Mouse (Mus musculus): Measurements from ENCODE around the gene Chst3.
A peak's percentile ranks its signal among the peaks of the same experiment; 100 is the strongest.
"Not testable (repeated sequence)": the region's sequence is repeated elsewhere in the genome, so short reads cannot be mapped to it uniquely, and the experiment has no call there.

The Chst3 gene

DNA sequence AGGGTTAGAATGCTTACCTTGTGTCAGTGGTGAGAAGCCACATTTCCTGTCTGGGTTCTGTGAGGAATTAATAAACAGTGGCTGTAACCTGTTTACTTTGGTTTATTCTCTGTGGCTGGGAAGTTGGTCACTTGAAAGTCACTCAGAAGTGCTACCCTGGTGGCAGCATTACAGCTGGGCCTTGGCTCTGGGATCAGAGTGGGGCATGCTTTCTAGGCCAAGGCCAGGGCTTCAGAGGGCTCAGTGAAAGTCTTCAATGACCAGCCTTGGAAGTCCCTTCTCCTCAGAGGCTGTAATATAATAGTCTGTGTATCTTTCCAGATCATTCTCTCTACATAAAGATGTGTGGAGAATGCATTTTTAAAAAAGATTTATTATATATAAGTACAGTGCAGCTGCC is 63.0 kb downstream of the Chst3 start:
- DNase-seq (ENCODE audit: low spot score), result no peak

DNA sequence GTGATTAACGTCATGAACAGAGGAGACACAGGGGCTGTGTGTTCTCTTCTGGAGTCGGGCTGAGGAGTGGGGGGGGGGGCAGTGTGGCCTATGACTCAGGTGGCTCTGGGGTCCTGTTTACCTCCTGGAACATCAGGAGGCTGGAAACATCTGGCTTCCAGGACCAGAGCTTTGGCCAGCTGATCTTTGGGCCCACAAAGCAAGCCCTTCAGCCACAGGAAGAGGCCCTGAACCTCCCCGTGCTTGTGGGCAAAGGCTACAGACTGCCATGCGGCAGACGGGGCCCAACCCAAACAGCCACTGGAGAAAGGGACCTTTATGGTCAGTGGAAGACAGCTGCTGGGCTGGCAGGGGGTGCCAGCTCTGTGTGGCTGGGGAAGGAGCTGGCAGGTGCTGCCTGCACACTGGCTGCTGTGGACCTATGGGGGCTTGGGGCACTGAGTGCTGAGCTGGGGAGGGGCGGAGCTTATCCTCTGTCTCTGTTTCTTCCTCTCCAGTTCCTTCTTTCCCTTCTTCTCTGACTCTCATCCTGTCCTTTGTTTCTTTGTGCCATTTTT is 67.9 kb downstream of the Chst3 start:
- DNase-seq (ENCODE audit: low spot score), result no peak

DNA sequence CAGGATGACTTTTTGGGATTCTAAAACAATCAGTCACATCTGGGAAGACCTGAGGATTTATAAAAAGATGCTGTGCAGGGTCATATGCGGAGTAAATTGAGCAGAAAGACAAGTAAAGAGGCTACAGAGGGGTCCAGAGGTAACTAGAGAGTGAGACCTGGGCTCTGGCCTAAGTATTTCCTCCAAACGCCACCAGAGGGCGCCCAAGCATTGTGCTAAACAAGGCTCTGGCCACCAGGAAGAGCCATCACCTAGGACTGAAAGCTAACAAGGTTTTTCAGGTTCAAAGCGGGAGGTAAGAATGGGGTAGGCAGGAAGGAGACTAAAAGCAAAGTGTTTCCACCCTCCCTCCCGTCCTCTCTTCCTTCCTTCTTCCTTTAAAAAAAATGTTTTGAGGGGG is 71.0 kb downstream of the Chst3 start:
- peak; percentile 80 for DNase-seq (ENCODE audit: low spot score)

DNA sequence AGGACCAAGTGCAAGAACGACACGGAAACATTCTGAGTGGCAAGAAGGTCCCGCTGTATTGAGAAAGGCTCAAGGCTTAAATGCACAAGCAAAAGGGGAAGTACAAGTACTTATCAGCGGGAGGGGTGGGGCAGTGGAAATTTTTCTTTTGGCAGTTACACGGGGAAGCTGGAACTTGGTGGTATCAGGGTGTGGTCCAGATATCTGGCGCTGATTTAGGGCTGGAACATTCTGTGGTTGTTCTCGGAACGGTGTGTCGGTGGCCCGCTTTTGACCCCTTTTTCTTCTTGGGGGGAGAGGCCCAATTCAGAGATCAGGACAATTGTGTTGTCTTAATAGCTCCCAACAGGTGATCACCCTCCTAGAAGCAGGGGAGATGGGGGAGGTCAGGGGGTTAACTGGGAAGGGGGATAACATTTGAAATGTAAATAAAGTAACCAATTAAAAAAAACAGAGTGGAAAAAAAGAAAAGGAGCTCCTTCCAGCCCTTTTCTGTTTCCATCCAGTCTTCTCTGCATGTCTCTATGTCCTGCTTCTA is 71.5 kb downstream of the Chst3 start:
- not testable (repeated sequence) for DNase-seq (ENCODE audit: low spot score)

DNA sequence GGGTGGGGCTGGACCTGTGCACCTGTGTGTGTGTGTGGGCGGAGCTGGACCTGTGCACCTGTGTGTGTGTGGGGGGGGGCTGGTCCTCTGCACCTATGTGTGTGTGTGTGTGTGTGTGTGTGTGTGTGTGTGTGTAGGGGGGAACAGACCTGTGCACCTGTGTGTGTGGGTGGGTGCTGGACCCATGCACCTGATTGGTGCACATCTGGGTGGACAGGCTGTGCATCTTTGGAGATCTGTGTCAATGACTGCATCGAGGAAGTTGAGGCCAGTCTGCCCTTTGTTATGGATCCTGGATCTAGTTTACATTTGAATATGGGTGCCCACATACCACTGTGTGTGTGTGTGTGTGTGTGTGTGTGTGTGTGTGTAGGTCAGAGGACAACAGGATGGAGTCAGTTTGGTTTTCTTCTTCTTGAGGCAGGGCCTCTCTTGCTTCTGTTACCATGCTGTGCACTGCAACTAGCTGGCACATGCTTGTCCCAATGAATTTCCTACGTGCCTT is 77.4 kb downstream of the Chst3 start:
- no peak for DNase-seq (ENCODE audit: low spot score)

DNA sequence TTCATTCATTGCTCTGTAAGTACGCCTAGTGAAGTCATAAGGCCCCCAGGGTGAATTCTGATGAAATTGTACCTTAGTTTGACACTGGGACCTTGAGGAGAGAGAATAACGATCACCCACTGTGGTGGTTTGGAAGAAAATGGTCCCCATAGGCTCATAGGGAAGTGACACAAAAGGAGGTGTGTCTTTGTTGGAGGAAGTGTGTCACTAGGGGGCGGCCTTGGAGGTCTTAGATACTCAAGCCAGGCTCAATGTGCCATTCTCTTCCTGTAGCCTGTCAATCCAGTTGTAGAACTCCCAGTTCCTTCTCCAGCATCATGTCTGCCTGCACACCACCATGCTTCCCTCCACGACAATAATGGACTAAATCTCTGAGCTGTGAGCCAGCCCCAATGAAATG is 78.3 kb downstream of the Chst3 start:
- no peak for DNase-seq (ENCODE audit: low spot score)

DNA sequence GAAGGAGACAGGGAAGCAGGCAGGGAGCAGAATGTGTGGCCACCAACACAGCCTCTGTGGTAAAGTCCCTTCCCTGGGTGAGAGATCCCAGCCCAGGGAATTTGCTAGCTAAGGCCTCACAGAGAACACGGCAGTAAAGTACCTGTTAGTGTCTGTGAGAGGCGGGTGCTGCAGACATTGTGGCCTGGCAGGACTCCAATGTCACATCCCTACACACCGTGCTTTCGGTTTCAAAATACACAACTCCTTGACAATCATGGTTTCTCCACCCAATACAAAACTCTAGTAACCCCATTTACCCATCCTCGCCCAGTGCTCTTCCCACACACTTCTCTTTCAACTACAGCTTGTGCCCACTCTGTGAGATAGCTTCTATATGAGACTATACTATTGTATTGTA is 80.4 kb downstream of the Chst3 start:
- no peak for DNase-seq (ENCODE audit: low spot score)

DNA sequence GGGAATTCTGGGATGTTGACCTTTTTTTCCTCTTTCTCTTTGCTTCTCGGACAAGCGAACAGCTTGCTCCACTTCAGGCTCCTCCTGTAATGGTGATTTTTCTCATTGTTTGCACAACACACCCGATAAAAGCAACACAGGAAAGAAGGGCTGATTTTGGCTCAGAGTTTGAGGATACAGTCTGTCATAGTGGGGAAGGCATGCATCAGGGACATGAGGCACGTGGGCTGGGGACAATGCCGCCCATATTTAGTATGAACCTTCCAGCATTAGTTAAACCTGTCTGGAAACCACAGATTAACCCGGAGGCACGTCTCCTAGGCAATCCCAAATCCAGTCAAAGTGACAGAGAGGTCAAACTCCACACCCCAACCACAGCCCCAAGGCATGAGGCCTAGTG is 82.1 kb downstream of the Chst3 start:
- DNase-seq (ENCODE audit: low spot score), result no peak

DNA sequence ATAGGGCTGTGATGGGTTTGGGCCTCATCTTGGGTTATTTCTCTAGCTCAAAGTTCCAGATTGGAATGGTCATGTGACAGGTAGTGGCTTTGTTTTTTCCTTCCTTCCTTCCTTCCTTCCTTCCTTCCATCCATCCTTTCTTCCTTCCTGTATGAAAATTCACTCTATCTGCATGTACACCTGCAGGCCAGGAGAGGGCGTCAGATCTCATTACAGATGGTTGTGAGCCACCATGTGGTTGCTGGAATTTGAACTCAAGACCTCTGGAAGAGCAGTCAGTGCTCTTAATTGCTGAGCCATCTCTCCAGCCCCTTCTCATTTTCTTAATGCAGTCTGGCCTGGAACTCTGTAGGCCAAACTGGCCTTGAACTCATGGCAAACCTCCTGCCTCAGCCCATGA is 83.0 kb downstream of the Chst3 start:
- DNase-seq (ENCODE audit: low spot score), result not testable (repeated sequence)

DNA sequence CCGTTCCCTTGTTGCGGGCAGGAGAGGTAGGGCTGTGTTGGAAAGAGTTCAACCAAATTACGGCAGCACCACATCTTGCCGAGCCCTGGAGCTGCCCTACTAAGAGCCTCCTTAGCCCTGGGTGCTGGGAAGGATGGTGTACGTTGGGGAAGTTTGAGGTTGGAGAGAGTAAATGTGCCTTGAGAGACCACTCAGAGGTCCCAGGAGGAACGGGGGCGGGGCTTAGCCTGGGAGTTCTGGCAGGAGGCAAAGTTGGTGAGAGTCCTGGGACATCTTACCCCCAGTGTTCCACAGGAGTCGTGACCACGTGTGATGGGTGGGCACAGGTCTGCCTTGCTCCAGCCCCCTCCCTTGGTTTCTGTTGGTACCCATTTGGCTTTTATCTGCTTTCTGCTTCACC is 84.9 kb downstream of the Chst3 start:
- no peak for DNase-seq (ENCODE audit: low spot score)

DNA sequence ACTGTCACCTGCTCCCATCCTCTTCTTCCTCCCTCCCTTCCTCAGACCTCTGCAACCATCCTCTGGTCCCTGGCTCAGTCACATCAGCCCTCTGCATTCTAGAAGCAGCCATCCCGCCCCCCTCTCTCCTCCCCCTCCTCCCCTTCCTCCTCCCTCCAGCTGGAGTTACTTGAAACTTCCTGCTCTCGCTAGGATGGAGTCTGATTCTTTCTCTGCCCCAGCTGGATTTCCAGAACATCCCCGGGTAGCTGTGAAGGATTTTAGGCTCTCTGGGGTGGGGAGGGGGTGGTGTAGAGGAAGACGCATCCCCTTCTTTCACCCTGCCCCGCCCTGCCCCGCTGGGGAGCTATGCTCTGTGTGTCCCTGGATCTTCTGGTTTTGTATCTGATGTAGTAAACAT is 85.6 kb downstream of the Chst3 start:
- no peak for DNase-seq (ENCODE audit: low spot score)
